Mouse (Mus musculus): Measurements from ENCODE around the gene Mark2. TPM values are rescaled to one million over a fixed set of nuclear protein-coding genes. Genes with fewer than 3 reads are reported as not detected.
A peak's percentile ranks its signal among the peaks of the same experiment; 100 is the strongest.
"Not testable (repeated sequence)": the region's sequence is repeated elsewhere in the genome, so short reads cannot be mapped to it uniquely, and the experiment has no call there.

The Mark2 gene
- 75.2 and 100 TPM in 2 replicates for polyA plus RNA-seq (2012; rRNA removed)

DNA sequence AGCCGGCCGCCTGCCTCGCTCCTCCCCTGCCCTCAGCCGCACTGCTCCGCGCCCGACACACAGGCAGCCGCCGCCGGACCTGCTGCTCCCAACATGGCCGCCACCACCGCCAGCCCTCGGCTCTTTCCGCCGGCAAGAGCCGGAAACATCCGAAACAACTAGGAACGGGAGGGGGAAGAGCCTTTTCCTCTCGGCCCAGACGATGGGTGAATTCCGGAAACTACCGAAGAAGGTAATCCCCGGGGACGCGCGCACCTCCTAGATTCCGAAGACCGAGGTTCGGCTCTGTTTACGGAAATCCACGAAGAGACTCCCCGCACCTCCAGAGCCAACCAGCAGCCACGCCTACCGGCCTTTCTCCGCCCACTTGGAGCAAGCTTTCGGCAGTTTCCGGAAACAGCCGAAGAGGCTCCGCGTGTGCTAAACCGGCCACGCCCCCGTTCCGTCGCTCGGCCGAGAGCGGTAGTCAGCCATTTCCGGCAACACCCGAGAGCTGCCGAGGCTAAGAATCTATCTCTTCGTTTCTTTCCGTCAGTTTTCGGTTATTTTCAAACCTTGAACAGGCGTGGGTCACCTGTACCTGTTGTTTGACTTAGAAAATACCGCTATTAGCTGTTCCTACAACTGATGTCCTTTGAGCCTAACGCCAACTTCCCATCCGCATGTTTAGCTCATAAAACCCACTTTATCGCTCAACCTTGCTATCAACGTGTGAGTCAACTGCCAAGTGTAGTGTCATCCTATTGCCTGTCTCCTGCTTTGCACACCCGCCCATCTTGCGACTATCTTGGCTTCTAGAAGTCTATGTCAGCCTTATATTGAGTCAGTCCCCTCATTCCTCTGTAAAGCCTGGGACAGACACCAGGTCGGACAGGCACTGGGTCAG, at the start of gene Mark2:
Mark2 (minus strand) TSS at position 349 of the 886 bp plus-strand sequence.
- peak; percentile 95 for DNase-seq (ENCODE audit: low spot score)

DNA sequence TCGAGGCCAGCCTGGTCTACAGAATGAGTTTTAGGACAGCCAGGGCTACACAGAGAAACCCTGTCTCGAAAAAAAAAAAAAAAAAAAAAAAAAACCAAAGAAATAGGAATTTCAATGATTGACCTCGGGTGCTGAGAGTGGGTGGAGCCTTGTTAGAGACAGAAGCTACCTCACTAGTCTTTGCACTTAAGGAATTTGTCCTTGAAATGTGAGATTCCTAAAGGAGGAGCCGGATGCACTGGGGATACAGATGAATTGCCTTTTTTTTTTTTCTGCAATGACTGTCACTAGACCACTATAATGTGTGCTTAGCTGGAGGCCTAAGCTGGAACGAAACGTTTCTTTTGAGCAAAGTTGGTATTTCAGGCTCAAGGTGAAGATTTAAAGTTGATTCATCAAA, 46.8 kb upstream of the Mark2 start:
- no peak for DNase-seq (ENCODE audit: low spot score)

DNA sequence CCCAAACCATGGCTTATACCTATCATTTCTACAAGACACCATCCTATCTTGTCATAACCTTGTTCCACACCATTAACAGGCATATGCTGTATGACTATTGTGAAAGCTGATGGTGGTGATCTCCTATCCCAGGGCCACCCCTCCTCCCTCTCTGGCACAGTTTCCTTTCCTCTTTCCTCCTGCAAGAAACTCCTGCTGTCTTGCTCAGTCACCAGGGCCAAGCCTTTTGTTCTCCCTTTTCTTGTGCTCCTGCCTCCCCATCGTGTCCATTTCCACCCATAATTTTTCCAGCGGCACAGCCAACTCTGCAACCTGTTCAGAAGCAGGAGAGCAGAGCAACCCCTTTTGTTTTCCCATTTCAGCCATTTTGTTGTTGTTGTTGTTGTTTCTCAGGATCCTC, 44.4 kb upstream of the Mark2 start:
- no peak for DNase-seq (ENCODE audit: low spot score)

DNA sequence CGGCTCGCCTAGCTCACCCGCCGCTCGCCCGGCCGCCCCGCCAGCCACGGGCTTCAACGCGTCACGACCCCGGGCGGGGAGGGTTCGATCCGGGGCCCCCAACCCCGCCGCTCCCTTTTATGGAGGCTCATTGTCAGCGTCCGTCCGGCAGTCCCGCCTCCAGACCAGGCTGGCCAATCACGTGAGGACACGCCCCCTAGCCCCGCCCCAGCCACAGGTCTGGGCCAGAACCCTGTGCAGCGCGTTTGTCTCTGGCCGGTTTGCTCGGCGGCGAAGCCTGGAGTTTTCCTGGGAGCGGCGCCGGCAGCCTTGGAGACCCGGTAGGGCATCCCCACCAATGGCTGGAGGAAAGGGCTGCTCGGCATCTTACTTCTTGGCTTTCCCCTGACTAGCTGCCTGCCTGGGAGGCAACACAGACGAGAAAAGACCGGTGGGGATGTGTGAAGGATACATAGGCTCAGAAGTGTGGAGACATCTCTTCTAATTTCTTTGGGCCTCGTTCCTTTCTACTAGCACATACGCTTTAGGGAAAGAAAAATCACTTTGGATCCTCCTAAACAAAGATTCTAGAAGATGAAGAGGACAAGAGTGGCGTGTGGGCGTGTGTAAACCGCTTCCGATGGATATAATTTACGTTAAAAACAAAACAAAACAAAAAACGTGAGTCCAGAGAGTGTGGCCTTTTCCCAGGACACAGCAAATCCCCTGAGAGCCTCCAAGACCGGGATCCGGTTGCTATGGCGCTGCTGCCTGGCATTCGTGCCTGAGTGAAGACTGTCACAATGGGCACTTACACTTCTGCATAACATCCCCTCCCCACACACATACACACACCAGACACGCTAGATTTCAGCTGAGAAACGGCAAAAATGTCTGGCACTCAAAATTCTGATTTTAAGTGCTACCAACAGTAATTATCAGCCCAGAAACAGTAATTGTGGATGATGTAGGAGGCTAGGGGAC, 41.5 kb upstream of the Mark2 start, which contains the start of gene Spindoc:
Spindoc (minus strand) TSS at position 92 of the 963 bp plus-strand sequence.
- DNase-seq (ENCODE audit: low spot score): peak; percentile 98

DNA sequence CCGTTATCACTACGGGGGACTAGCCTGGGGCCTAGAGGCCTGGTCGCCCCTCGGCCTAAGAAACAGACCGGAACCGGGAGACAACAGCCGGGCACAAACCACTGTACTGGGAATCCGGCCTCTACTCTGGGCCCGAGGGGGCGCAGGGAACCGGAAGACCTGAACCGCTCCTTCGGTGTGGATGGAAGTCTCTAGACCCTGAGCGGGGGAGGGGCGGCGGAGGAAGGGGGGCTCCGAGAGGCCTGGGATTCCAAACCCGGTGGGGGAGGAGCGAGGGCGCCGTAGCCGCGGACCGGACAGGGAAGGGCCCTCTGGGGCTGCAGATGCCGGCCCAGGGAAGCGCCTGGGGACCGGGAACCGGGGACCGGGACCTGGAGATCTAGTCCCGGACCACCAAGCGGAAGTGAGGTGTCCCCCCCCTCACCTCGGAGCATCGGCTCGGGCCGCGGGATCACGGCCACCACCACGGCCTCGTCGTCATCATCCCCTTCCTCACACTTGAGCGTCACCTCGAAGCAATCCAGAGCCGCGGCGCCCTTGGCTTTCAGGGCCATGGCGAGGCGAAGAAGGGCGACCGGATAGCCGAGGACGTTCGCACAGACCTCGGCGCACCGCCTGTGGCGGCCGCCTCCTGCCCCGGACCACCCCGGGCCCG, 40.7 kb upstream of the Mark2 start:
- peak; percentile 47 for DNase-seq (ENCODE audit: low spot score)

DNA sequence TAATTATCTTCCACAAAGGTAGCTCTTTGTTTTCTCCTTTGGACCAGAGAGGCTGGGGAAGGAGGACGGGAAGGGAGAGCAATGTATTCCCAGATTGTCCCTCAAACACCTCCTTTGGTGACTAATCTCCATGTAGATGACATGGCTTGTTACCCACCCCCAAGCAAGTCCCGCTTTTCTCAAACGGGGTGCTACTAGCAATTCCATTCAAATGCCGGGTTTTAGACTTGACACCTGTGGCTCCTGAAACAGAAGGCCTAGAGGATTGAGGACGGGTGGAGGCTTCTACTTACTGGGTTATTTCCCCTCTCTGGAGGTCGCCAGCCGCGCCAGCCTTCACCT, 40.2 kb upstream of the Mark2 start:
- no peak for DNase-seq (ENCODE audit: low spot score)

DNA sequence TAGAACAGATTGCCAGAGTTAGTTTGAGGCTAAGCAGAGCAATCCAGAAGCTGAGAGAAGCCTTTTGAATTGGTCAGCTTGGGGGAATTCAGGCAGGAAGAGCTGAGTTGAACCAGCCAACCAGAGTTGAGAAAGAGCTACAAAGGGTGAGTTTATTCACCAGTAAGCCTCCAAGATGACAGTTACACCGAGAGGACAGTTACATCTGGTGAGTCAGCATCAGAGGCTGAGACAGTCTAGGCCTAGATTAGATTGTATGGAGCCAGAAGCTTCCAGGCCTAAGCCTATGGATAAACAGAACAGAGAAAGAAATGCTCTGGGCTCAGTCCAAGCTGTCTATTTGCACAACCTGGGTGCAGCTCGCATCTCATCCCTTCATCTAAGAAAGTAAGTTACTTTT, 36.0 kb upstream of the Mark2 start:
- no peak for DNase-seq (ENCODE audit: low spot score)

DNA sequence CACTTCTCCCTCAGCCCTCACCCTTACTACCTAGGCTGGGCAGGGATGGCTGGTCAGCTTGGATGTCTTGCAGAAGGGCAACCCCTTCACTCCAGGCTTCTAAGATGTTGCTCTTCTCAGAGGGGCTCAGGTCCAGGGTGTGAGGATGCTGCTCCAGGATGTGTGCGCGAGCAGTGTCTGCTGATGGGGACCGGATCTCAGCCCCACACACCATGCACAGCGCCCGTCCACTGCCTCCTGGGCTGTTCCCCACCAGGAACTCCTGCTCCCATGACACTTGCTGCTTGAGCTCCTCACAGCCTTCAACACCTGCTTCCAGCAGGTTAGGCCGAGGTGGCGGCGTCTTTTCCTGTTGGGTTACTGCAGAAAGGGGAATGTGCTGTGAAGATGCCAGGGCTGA, 32.8 kb upstream of the Mark2 start:
- DNase-seq (ENCODE audit: low spot score): no peak

DNA sequence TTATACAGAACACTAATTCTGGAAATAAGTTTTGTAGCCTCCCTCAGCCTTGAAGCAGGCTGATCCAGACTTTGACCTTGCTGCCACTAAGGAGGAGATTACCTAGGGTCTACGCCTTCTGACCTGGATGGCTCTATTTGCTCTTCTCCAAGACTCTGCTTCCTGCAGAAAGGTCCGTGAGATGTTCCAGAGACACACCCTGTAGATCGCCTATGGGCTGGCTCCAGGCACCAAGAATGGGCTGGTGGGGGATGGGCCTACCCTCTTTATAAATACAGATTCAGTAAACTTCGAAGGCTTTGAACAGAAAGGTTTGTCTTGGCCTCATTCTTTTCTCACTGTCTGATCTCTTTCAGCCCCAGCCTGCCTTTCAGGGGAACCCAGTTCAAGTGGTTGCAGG, 27.8 kb upstream of the Mark2 start:
- DNase-seq (ENCODE audit: low spot score): not testable (repeated sequence)

DNA sequence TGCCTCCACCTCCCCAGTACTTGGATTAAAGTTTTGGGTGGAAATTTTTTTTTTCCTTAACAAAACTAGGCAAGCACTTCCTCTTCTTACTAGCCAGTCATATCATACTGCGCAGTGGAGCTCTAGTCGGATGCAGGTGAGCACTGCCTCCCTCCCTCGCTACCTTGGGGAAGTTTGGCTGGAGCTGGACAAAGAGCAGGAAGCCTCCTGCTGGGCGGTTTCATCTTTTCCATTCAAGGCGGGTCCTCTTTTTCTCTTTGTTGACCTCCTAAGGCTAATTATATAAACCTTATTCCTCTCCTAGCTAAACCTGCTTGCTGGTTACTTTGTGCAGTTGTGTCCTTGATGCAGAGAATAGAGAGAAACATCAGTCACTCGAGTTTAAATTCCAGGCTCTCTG, 12.0 kb upstream of the Mark2 start:
- DNase-seq (ENCODE audit: low spot score): no peak

DNA sequence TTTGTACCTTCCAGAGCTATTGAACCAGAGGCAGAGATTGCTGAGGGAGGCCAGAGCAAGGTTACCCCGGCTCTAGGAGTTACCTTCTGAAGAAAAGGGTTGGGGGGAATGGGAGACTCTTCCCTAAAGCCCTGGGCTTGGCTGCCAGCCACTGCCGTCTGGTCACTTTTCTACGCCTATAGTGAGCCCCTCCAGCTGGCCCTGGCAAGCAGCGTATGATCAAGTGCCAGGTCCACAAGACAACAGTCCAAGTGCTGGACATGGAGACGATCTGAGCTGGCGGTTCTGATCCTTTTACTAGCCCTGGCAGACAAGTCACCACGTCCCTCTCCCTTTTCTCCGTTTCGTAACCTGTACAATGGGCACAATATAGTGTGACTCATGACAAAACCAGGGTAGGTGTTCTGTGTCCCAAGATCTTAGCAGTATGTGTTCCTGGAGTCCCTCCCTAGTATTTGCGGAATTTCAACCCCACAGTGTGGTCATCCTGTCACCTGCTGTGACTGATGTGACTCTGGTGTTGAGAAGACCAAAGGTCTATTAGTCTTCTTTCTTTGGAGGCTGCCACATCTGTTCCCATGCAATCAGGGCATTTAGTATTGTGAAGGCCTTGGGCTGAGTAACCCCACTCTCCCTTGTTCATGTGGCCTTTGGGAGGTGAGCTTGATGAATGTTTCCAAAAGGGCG, 11.3 kb upstream of the Mark2 start:
- DNase-seq (ENCODE audit: low spot score): no peak

DNA sequence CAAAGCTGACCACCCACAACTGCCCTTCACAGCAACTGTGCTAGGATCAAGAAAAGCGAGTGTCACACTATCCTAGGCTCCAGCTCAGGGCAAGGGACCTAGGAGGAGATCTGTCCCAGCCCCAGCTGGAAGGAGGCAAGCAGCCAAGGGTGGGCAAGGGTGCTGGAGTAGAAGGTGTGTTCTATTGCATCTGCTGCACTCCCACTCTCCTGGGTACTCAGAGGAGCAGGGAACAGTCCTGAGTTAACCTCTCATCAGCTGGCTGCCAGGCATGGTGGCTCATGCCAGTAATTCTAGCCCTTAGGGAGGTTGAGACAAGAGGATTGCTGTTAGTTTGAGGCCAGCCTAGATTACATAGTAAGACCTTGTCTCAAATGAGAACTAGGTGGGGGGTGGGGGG, 8.3 kb upstream of the Mark2 start:
- no peak for DNase-seq (ENCODE audit: low spot score)

DNA sequence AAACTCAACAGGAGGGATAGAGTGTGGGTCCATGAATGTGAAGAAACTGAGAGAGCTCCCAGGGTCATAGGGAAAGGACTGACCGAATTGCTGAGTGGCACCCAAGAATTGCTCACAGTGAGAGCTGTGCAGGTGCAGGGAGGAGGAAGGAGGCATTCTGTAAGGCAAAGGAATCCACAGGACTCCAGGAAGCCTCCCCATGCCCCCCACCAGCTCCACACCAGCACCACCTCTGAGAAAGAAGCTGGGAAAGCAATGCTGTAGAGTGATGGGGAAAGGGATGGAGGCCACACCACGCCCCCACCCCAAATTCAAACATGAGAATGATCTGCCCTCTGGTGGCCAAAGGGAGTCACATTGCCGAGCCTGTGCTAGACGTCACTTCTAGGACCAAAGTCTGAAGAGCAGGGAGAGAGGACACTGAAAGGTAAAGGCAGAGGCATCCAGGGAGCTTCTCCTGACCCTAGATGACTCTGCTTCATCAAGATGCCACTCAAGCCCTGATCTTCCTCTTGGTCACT, 3.6 kb upstream of the Mark2 start:
- DNase-seq (ENCODE audit: low spot score): no peak

DNA sequence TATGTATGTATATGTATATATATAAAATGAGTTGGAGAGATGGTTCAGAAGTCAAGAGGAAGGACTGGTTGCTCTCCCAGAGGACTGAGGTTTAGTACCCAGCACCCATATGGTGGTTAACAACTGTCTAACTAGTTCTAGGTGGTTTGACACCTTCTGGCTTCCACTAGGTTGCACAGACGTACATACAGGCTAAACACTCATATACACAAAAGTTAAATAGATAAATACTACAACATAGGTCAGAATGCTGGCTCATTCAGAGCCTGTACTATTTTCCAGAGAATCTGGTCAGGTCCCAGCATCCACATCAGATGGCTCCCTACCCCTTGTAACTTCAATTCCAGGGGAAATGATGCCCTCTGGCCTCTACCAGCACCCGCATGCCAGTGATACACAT, 986 bp upstream of the Mark2 start:
- DNase-seq (ENCODE audit: low spot score): no peak

DNA sequence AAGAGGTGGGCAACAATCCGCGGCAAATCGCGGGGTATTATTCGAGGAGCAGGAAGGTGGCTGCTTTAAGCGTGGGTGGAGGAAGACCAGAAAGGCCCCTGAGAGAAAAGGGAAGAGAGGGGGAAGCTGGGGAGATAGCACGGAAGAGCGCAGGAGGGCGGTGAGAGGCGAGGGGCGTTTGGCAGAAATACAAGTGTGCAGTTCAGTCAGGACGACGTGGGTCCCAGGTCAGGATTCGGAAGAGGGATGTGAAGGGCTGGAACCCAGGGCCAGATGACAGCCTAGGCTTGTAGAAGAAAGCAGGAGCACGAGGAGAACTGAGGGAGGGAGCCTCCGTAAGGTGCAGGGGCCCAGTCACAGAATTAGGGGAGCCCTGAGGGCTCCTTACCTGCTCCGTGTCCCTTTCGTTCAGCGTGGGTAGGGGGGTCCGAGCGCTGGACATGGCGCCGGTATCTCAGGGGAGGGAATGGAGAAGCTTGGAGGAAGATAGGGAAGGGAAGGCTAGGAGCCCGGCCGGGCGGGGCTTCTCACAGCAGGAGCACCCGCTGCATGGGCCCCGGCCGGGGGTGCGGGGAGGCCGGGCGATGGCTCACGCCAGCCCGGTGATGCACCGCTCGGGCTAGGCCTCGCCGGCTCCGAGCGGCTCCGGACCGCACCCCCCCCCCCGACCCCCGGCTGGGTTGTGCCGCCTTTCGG, 732 bp downstream of the Mark2 start:
- DNase-seq (ENCODE audit: low spot score): no peak

DNA sequence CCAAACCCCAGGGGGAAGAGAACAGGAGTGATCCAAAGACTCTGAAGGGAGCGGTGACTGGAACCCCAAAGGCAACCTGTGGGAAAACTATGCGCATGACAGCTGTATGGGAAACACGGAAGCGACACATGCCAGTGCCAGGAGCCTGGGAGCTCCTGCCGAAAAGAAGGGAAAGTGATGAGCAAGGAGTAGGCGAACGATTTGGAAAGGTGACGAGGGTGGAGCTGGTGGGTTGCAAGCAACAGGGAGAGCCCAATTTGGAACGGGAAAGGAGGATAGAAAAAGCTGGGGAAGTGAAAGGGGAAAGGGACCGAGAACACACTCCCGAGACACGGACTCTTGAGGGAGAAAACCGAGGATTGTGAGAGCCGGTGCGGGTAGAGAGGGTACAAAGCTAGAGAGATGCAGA, 1.3 kb downstream of the Mark2 start:
- no peak for DNase-seq (ENCODE audit: low spot score)

DNA sequence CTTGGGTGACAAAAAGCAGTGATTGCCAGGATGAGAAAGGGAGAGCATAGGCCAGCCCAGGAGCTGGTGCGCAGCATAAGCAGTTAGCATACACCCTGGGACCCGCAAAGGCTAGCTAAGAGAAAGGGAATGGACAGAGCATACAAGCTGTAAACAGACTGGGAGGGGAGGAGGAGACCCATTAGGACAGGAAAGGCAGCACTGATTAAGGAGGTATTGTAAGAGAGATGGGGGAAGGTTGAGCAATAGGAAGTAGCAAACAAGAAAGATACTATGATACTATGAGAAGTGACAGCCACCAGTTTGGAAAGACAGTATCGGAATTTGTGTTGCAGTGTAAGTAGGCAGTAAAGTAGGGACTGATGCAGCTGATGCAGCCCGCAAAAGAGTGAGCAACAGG, 1.8 kb downstream of the Mark2 start:
- DNase-seq (ENCODE audit: low spot score): no peak

DNA sequence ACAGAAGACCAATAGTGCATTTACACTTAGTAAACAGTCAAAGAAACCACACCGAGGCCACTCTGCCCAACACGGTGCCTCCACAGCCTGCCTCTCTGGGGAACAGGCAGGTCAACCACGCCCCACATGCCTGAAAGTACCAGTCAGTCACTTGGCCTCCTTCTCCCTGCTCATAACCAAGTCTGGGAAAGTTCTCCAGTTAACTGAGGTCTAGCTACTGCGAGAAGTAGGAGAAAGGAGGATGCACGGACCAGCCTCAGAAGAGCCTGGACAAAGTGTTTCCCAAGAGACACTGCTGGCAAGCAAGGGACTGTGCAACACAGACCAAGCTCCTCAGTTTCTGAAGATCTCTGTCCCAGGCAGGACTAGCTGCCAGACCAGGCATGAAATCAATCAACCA, 2.6 kb downstream of the Mark2 start:
- no peak for DNase-seq (ENCODE audit: low spot score)

DNA sequence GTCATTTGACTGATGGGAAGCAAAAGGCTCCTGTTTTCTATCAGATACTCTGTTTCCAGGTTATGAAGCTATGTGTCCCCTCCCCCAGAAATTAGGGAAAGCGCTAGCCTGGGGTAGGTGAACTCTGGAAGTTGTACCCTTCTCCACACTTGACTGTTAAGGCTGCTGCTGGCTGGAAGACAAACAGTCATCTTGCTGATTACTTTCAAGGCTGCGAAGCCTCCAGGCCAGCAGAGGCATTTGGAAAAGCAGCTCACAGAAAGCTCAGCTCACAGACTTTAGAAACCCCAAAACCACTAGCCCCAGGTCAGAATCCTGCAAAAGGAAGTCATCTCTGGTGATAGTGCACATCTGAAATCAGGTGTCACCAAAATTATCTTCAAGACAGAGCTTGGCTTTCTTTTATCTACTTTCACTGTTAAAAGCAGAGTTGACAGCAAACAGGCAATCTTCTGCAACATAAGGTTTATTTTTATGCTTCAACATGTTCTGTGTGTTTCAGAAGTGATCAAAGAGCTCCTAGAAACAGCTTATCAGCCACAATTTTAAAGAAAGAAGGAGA, 3.8 kb downstream of the Mark2 start:
- DNase-seq (ENCODE audit: low spot score): no peak

DNA sequence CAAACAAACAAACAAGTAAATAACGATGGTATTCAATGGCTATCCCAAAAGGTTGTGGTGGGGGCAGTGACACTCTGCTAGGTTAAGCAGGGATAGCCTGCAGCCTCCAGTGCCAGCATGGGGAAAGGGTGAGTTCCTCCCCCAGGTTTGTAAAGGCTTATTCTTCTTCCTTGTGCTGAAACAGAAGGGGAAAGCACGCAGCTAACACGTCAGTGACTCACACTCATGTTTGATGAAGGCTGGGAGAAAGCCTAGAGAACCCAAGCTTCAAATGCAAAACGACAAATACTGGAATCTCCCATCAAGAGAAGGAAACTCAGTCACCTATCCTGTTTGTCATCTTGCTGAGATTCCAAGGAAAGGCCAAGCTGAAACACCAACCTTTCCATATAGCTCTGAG, 6.0 kb downstream of the Mark2 start:
- no peak for DNase-seq (ENCODE audit: low spot score)

Measured in urinary bladder, adult 2 months (tissue).